Mouse (Mus musculus): Measurements from ENCODE around the gene Cav3. TPM values are rescaled to one million over a fixed set of nuclear protein-coding genes. Genes with fewer than 3 reads are reported as not detected.

Cav3 gene
- polyA plus RNA-seq, 2 experiments: not detected

- Histone ChIP-seq H3K9ac (replicated peaks) (no peak overlapping the region), H3K4me1 (replicated peaks; ENCODE audit: control insufficient read depth in 2 of 2, insufficient read depth in 2 of 2, low read length in 1 of 2) (no peaks in the 10 kb centered on the region; a peak in 1 of 4 replicates), H3K27me3 (ENCODE audit: control insufficient read depth, insufficient read depth, low read length) (no peaks in the 10 kb centered on the region), H3K9me3 (ENCODE audit: control insufficient read depth, low read length) (no peaks in the 10 kb centered on the region), H3K36me3 (replicated peaks; ENCODE audit: control insufficient read depth, insufficient read depth, low read depth) (no peaks in the 10 kb centered on the region), H3K27ac (no peak overlapping the region), H3K4me2 (ENCODE audit: low read depth) (no peak overlapping the region), H3K4me3 (ENCODE audit: insufficient read depth in 1 of 2, low read depth in 2 of 2, low read length in 2 of 2) (no peak overlapping the region)
- no peak for DNase-seq (ENCODE audit: low read depth in 3 of 3, low spot score in 3 of 3)
- ATAC-seq (ENCODE audit: insufficient read depth): no peak
- WGBS (ENCODE audit: insufficient replicate concordance): 70% methylated on average over 3 of the region's 3 CpGs
- no peak for TF ChIP-seq CTCF (IDR thresholded peaks at IDR 0.05; ENCODE audit: low read depth)
- no peak for TF ChIP-seq EP300 (IDR thresholded peaks at IDR 0.05; ENCODE audit: low read depth)
These were observed 39.4 kb downstream of the Cav3 start for GRCm38 (mm10) chr6:112498716-112499115.

DNA sequence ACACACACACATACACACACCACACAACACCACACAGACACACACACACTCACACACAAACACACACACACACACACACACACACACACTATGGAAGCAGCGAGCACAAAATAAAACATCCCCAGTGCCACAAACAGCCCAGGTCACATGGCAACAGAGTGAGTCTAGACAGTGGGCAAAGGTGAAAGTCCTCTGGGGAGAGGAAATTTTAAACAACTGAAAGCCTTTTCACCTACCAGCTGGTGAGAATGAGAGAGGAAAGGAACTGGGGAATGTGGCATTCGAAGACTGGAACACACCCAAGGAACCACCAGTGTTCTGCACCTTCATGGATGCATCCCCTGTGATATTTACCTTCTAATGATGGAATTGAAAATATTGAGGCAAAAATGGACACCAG, 40.2 kb downstream of the Cav3 start:
- 63% methylated on average over 2 of the region's 2 CpGs for WGBS (ENCODE audit: insufficient replicate concordance)
- Histone ChIP-seq H3K27ac (no peak overlapping the region), H3K4me2 (ENCODE audit: low read depth) (no peak overlapping the region), H3K36me3 (replicated peaks; ENCODE audit: control insufficient read depth, insufficient read depth, low read depth) (no peaks in the 10 kb centered on the region), H3K4me3 (ENCODE audit: insufficient read depth in 1 of 2, low read depth in 2 of 2, low read length in 2 of 2) (no peak overlapping the region), H3K9me3 (ENCODE audit: control insufficient read depth, low read length) (no peaks in the 10 kb centered on the region), H3K27me3 (ENCODE audit: control insufficient read depth, insufficient read depth, low read length) (no peaks in the 10 kb centered on the region), H3K4me1 (replicated peaks; ENCODE audit: control insufficient read depth in 2 of 2, insufficient read depth in 2 of 2, low read length in 1 of 2) (no peaks in the 10 kb centered on the region; a peak in 1 of 4 replicates), H3K9ac (replicated peaks) (no peak overlapping the region)
- ATAC-seq (ENCODE audit: insufficient read depth): no peak
- TF ChIP-seq EP300 (IDR thresholded peaks at IDR 0.05; ENCODE audit: low read depth): no peak
- TF ChIP-seq CTCF (IDR thresholded peaks at IDR 0.05; ENCODE audit: low read depth): no peak
- peak in 1 of 3 experiments; percentile 7 for DNase-seq (ENCODE audit: low read depth in 3 of 3, low spot score in 3 of 3)

DNA sequence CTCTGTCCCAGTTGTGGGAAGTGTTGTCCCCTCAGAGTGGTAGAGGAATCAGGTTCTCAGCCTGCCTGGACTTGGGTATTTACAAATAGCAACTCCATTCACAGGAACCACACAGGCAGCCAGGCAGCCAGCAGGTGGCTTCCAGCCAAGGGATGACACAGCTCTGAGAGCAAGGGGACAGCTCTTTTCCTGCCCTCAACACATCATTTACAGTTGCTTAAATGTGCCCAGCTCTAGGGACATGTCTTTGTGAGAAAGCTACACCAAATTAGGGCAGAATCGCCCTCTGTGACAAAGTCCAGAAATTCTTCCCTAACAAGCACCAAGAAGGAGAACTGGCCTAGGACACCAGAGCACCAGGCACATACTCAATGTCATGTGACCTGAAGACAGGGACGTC, 41.9 kb downstream of the Cav3 start:
- H3K4me1 ChIP-seq (replicated peaks; ENCODE audit: control insufficient read depth in 2 of 2, insufficient read depth in 2 of 2, low read length in 1 of 2): no peaks in the 10 kb centered on the region; a peak in 1 of 4 replicates
- H3K4me3 ChIP-seq (ENCODE audit: insufficient read depth in 1 of 2, low read depth in 2 of 2, low read length in 2 of 2): no peak overlapping the region
- DNase-seq (ENCODE audit: low read depth in 3 of 3, low spot score in 3 of 3) (no peak), ATAC-seq (ENCODE audit: insufficient read depth) (no peak)
- TF ChIP-seq CTCF (IDR thresholded peaks at IDR 0.05; ENCODE audit: low read depth): 0 out of 2 replicates have a peak, but pooled peaks have one; percentile 3
- TF ChIP-seq EP300 (IDR thresholded peaks at IDR 0.05; ENCODE audit: low read depth): no peak
- H3K36me3 ChIP-seq (replicated peaks; ENCODE audit: control insufficient read depth, insufficient read depth, low read depth): no peaks in the 10 kb centered on the region
- WGBS (ENCODE audit: insufficient replicate concordance): 37% methylated on average over 2 of the region's 2 CpGs
- H3K27ac ChIP-seq: no peak overlapping the region
- no peaks in the 10 kb centered on the region for H3K9me3 ChIP-seq (ENCODE audit: control insufficient read depth, low read length)
- H3K4me2 ChIP-seq (ENCODE audit: low read depth): no peak overlapping the region
- H3K9ac ChIP-seq (replicated peaks): no peak overlapping the region
- H3K27me3 ChIP-seq (ENCODE audit: control insufficient read depth, insufficient read depth, low read length): no peaks in the 10 kb centered on the region

DNA sequence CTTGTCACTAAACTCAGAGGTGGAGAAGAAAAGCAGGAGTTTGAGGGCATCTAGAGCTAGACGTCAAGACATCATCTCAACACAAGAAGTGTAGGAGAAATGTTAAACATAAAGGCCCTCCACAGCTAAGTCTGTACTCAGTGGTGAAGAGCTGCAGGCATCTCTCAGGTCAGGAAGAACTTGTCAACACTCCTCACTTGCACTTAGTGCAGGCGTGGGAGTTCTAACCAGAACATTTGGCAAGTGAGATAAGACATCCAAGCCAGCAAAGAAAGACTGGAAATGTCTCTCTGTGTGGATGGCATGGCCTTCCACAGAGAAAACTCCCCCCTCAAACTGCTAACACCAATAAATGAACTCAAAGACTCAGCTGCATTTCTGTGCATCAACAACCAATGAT, 48.3 kb downstream of the Cav3 start:
- DNase-seq (ENCODE audit: low read depth in 3 of 3, low spot score in 3 of 3) (no peak), ATAC-seq (ENCODE audit: insufficient read depth) (no peak)
- Histone ChIP-seq H3K4me3 (ENCODE audit: insufficient read depth in 1 of 2, low read depth in 2 of 2, low read length in 2 of 2) (no peak overlapping the region), H3K9ac (replicated peaks) (no peak overlapping the region), H3K27me3 (ENCODE audit: control insufficient read depth, insufficient read depth, low read length) (no peaks in the 10 kb centered on the region), H3K27ac (no peak overlapping the region), H3K4me1 (replicated peaks; ENCODE audit: control insufficient read depth in 2 of 2, insufficient read depth in 2 of 2, low read length in 1 of 2) (no peaks in the 10 kb centered on the region), H3K9me3 (ENCODE audit: control insufficient read depth, low read length) (no peaks in the 10 kb centered on the region), H3K36me3 (replicated peaks; ENCODE audit: control insufficient read depth, insufficient read depth, low read depth) (no peaks in the 10 kb centered on the region), H3K4me2 (ENCODE audit: low read depth) (no peak overlapping the region)
- 16% methylated on average over 2 of the region's 2 CpGs for WGBS (ENCODE audit: insufficient replicate concordance)
- TF ChIP-seq CTCF (IDR thresholded peaks at IDR 0.05; ENCODE audit: low read depth) (no peak), EP300 (IDR thresholded peaks at IDR 0.05; ENCODE audit: low read depth) (no peak)

- Histone ChIP-seq H3K4me2 (ENCODE audit: low read depth) (no peak overlapping the region), H3K9ac (replicated peaks) (no peak overlapping the region), H3K27me3 (ENCODE audit: control insufficient read depth, insufficient read depth, low read length) (no peaks in the 10 kb centered on the region), H3K27ac (no peak overlapping the region), H3K9me3 (ENCODE audit: control insufficient read depth, low read length) (no peaks in the 10 kb centered on the region), H3K36me3 (replicated peaks; ENCODE audit: control insufficient read depth, insufficient read depth, low read depth) (no peaks in the 10 kb centered on the region), H3K4me1 (replicated peaks; ENCODE audit: control insufficient read depth in 2 of 2, insufficient read depth in 2 of 2, low read length in 1 of 2) (no peaks in the 10 kb centered on the region), H3K4me3 (ENCODE audit: insufficient read depth in 1 of 2, low read depth in 2 of 2, low read length in 2 of 2) (no peak overlapping the region)
- ATAC-seq (ENCODE audit: insufficient read depth) (no peak), DNase-seq (ENCODE audit: low read depth in 3 of 3, low spot score in 3 of 3) (no peak)
- TF ChIP-seq CTCF (IDR thresholded peaks at IDR 0.05; ENCODE audit: low read depth): no peak
- no peak for TF ChIP-seq EP300 (IDR thresholded peaks at IDR 0.05; ENCODE audit: low read depth)
- 48% methylated on average over 2 of the region's 2 CpGs for WGBS (ENCODE audit: insufficient replicate concordance)
These were observed 50.4 kb downstream of the Cav3 start for GRCm38 (mm10) chr6:112509590-112510131.

Measured in liver, embryonic 14.5 days (tissue).